Mouse (Mus musculus): ENCODE measurements around the gene Stap1. TPM values are rescaled to one million over a fixed set of nuclear protein-coding genes. Genes with fewer than 3 reads are reported as not detected.

The Stap1 gene
- polyA plus RNA-seq, 1 experiment from 2014 or later, result 0.13 TPM

Other genes starting within 250 kb of the Stap1 start
- 41.2 and 43.6 TPM in 2 replicates for gene Cenpc1, start 6.2 kb upstream of the Stap1 start, polyA plus RNA-seq (2016; fragmentation: Nextera tagmentation; extraction: Ambion mirVana)
- gene Uba6, start 101.1 kb downstream of the Stap1 start, polyA plus RNA-seq (2016; fragmentation: Nextera tagmentation; extraction: Ambion mirVana), result 14.6 and 18.3 TPM in 2 replicates
- gene Gnrhr, start 126.2 kb downstream of the Stap1 start, polyA plus RNA-seq (2016; fragmentation: Nextera tagmentation; extraction: Ambion mirVana), result not detected in 2 replicates
- gene Tmprss11c, start 217.6 kb downstream of the Stap1 start, polyA plus RNA-seq (2016; fragmentation: Nextera tagmentation; extraction: Ambion mirVana), result not detected in 2 replicates